Mouse (Mus musculus) layer of hippocampus, adult 11-12 months (tissue): ENCODE data around the gene Gfy.
A peak's percentile ranks its signal among the peaks of the same experiment; 100 is the strongest.
"Not testable (repeated sequence)": the region's sequence is repeated elsewhere in the genome, so short reads cannot be mapped to it uniquely, and the experiment has no call there.

Experiments
- DNase-seq: peaks from one replicate; pipeline ENCODE4 v3.0.0; 2022; ENCODE audit warnings: low spot score

Gfy gene

GRCm38 (mm10) chr7:45193406-45193805, 14.0 kb upstream of the Gfy start:
- DNase-seq: no peak

GRCm38 (mm10) chr7:45192585-45193310, 13.4 kb upstream of the Gfy start:
- DNase-seq: no peak

GRCm38 (mm10) chr7:45191803-45192363, 12.5 kb upstream of the Gfy start:
- no peak for DNase-seq

DNA sequence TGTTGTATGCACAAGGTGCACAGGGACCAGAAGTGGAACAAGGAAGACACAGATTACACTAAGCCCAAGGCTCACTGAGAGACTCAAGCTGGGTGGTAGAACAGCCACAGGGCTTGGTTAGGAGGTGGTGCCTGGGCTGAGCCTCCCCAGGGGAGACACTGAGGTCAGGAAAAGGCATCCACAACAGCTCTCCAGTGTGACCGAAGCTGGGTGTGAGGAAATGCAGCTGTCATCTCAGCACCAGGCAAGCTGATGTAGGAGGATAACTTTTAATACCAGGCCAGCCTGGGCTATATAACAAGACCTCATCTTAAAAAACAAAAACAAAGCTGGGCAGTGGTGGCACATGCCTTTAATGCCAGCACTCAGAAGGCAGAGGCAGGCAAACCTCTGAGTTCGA, 11.8 kb upstream of the Gfy start:
- no peak for DNase-seq

GRCm38 (mm10) chr7:45190186-45190585, 10.8 kb upstream of the Gfy start:
- no peak for DNase-seq

DNA sequence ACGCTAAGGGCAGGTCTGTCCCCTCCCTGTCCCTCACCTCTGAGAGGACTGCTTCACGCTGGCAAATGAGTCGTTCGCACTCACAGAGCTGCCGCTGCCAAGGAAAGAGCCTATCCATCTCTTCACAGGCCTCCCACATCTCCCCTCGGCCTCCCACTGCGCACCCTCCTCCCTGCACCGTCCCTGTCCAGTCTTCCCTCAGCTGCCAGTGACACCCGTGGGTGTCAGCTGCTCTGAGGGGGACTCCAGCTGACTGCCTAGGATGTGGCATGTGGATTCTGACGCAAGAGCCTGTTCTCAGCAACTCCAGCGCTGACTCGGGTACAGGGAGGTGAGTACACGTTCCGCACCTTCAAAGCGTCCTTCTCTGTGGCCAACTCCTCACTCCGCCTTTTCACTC, 10.2 kb upstream of the Gfy start:
- no peak for DNase-seq

GRCm38 (mm10) chr7:45185921-45186320, 6.6 kb upstream of the Gfy start:
- no peak for DNase-seq

GRCm38 (mm10) chr7:45183672-45184071, 4.3 kb upstream of the Gfy start:
- no peak for DNase-seq

DNA sequence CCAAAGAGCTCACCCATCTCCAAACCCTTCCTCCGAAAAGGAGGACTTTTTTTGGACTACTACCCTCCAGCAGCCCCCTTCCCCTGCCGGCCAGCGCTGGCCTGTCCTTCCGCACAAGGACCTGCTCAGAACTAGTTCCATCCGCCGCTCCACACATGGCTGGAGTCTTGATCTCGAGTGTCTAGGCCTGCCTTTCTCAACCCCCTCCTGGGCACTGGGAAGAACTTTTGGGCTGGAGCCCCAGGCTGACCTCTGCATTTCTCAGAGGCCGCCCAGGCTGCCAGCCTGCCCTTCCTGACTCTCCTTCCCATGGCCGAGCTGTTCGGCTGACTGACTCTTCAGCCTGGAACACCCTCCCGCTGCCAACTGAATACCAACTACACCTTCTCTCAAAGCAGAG, 3.2 kb upstream of the Gfy start:
- no peak for DNase-seq

GRCm38 (mm10) chr7:45182199-45182601, 2.8 kb upstream of the Gfy start:
- DNase-seq: peak; percentile 85

DNA sequence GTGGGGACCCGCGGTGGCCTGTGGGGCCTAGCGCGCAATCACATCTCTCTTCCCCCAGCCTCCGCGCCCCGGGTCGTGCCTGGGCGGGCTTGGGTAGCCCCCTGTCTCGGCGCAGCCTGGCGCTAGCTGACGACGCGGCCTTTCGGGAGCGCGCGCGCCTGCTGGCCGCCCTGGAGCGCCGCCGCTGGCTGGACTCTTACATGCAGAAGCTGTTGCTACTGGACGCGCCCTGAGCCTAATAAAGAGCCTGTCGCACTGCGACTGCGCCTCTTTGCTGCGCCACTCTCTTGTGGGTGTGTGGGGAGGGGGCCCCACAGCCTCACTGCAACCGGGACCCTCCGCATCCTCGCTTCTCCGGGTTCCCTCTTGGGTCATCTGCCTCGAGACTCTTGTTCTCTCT, 2.2 kb upstream of the Gfy start:
- DNase-seq: no peak

GRCm38 (mm10) chr7:45180896-45181477, 1.6 kb upstream of the Gfy start, which contains the start of gene Pth2:
Pth2 (plus strand) TSS chr7:45180995.
- no peak for DNase-seq

DNA sequence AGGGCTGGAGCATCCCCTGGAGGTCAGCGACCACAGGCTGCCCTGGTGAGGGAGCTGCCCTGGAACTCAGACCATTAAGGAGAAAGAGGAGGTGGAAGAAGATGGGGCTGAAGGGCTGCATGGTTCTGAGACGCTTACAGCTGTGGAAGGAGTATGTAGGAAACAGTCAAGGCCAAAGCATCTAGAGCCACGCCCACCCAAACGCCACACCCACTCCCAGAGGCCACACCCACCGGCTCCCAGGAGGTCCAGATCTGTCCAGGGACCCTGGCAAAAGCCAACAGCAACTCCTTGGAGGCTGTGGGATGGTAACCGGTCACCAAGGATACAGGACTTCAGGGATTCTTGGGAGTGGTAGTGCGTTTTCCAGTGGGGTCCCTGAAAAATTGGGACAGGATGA, 819 bp downstream of the Gfy start:
- no peak for DNase-seq

- no peak for DNase-seq
These were observed 3.0 kb downstream of the Gfy start for GRCm38 (mm10) chr7:45176356-45176755.

GRCm38 (mm10) chr7:45175929-45176328, 3.4 kb downstream of the Gfy start:
- DNase-seq: no peak

DNA sequence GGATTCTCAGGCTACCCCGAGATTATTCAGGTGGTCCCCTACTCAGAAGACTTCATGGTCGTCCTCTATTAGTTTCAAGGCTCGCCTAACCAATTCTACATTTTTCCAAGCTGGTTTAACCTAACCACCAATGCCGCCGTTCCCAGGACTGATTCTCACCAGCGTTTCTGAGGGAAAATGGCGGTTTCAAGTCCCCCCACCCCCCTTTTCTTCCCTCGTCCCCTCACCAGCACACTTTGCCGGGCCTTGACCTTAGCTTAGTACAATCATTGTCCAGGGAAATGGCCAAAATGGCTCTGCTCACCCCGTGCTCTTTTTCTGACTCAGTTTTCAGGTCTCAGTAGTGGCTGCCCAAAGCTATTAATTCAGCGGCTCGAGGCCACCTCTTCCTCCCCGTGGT, 4.0 kb downstream of the Gfy start:
- no peak for DNase-seq

DNA sequence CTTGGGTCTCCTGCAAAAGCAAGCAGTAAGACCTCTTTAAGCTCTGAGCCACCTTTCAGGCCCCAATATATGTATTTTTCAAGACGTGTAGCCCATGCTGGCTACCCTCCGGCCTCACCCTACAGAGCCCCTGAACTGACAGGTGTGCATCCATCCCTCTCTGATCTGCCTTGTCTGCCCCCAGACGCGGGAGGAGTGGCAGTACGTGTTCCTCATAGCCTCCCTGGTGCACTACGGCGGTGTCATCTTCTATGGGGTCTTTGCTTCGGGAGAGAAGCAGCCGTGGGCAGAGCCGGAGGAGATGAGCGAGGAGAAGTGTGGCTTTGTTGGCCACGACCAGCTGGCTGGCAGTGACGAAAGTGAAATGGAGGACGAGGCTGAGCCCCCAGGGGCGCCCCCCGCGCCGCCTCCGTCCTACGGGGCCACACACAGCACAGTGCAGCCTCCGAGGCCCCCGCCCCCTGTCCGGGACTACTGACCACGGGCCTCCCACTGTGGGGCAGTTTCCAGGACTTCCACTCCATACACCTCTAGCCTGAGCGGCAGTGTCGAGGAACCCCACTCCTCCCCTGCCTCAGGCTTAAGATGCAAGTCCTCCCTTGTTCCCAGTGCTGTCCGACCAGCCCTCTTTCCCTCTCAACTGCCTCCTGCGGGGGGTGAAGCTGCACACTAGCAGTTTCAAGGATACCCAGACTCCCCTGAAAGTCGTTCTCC, 4.6 kb downstream of the Gfy start:
- DNase-seq: no peak

DNA sequence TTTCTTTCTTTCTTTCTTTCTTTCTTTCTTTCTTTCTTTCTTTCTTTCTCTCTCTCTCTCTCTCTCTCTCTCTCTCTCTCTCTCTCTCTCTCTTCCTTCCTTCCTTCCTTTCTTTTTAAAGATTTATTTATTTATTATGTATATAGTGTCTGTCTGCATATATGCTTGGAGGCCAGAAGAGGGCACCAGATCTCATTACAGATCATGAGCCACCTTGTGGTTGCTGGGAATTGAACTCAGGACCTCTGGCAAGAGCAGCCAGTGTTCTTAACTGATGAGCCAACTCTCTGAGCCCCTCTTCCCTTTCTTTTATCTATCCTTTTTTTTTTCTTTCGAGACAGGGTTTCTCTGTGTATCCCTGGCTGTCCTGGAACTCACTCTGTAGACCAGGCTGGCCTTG, 5.6 kb downstream of the Gfy start:
- DNase-seq: not testable (repeated sequence)

- DNase-seq: no peak
These were observed 6.4 kb downstream of the Gfy start for GRCm38 (mm10) chr7:45172974-45173373.

GRCm38 (mm10) chr7:45169495-45169894, 9.9 kb downstream of the Gfy start:
- peak; percentile 71 for DNase-seq

- DNase-seq: no peak
These were observed 10.7 kb downstream of the Gfy start for GRCm38 (mm10) chr7:45168656-45169055.

GRCm38 (mm10) chr7:45167761-45168445, 11.5 kb downstream of the Gfy start:
- DNase-seq: peak; percentile 72
